Mouse (Mus musculus): ENCODE data around the gene AF067063. TPM values are rescaled to one million over a fixed set of nuclear protein-coding genes. Genes with fewer than 3 reads are reported as not detected.
A peak's percentile ranks its signal among the peaks of the same experiment; 100 is the strongest.
"Not testable (repeated sequence)": the region's sequence is repeated elsewhere in the genome, so short reads cannot be mapped to it uniquely, and the experiment has no call there.

The AF067063 gene
- 0.28 TPM in 1 of 2 replicates, not detected in the other for polyA plus RNA-seq (2012; rRNA removed)

DNA sequence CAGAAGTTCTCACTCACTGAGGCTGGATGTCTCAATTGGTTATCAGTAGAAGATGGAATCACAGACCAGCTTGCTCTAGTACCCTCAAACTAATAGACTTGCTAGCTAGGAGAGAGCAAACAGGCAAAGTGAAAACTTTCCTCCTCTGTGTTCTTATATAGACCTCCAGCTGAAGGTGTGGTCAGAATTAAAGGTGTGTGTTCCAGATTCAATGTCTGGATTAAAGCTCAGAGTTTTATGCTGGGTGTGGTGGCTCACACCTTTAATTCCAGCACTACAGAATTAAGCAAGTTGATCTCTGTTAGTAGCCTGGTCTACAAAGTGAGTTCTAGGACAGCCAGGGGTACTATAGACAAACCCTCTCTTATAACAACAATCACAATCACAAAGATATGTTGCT is at the start of gene AF067063:
Gene AF067063 (minus strand): TSS at position 101 of the 400 bp plus-strand sequence.
- H3K27me3 ChIP-seq (ENCODE audit: control insufficient read depth, insufficient read depth, low read length): not testable (repeated sequence)

DNA sequence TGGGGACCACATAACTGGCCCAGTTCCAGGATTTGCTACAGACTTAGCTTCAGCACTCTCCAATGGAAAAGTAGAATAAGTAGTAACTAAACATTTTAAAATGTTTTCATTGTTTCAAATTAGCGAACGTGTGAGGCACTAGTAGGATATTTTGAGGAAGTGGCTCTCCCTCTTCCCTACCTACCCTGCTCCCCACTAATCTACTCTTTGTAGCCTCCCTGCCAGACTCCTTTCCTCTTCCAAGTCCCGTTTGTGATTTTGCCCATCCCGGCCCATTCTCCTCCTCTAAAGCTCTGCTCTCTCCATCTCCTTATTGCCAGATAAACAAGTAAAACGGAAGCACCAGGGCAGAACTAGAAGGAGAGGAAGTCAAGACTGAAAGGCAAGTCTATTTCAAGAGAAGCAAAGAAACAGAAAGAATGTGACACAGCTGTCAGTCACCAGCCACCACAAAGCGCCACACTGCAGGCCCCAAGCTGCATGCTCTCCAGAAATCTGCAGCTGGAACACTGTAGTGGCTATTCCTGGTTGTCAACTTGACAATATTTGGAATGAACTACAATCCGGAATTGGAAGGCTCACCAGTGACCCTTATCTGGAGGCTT is 34.5 kb upstream of the AF067063 start:
- not testable (repeated sequence) for H3K4me1 ChIP-seq (ENCODE audit: control insufficient read depth, insufficient read depth, low read length); H3K4me3 ChIP-seq (ENCODE audit: control insufficient read depth, low read depth, low read length); H3K27me3 ChIP-seq (ENCODE audit: control insufficient read depth, insufficient read depth, low read length); H3K36me3 ChIP-seq (ENCODE audit: control insufficient read depth, insufficient read depth, low read length); H3K27ac ChIP-seq (ENCODE audit: control insufficient read depth, insufficient read depth, low read depth, low read length)

More for the DNA sequence above, at the start of gene AF067063:
- not testable (repeated sequence) for H3K36me3 ChIP-seq (ENCODE audit: control insufficient read depth, insufficient read depth, low read length); H3K27ac ChIP-seq (ENCODE audit: control insufficient read depth, insufficient read depth, low read depth, low read length); H3K4me1 ChIP-seq (ENCODE audit: control insufficient read depth, insufficient read depth, low read length); H3K4me3 ChIP-seq (ENCODE audit: control insufficient read depth, low read depth, low read length)

DNA sequence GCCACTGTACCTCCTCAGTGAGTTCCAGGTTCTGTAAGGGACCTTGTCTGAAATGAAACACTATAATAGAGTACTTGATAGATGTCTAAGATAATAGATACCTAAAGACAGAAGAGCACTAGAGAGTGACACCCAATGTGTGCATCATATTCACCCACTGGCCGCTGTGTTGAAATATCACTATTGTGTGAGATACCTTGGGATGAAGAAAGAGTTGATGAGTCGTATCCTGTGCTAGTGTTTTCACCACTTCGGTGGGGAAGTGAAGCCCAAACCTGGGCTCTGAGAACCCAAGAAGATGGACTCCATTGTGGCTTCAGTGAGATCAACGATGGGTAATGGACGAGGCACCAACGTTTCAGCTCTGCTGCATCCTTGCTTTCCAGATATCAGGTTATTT is 32.4 kb upstream of the AF067063 start:
- H3K27ac ChIP-seq (ENCODE audit: control insufficient read depth, insufficient read depth, low read depth, low read length); H3K36me3 ChIP-seq (ENCODE audit: control insufficient read depth, insufficient read depth, low read length); H3K4me3 ChIP-seq (ENCODE audit: control insufficient read depth, low read depth, low read length); H3K27me3 ChIP-seq (ENCODE audit: control insufficient read depth, insufficient read depth, low read length); H3K4me1 ChIP-seq (ENCODE audit: control insufficient read depth, insufficient read depth, low read length): not testable (repeated sequence)

DNA sequence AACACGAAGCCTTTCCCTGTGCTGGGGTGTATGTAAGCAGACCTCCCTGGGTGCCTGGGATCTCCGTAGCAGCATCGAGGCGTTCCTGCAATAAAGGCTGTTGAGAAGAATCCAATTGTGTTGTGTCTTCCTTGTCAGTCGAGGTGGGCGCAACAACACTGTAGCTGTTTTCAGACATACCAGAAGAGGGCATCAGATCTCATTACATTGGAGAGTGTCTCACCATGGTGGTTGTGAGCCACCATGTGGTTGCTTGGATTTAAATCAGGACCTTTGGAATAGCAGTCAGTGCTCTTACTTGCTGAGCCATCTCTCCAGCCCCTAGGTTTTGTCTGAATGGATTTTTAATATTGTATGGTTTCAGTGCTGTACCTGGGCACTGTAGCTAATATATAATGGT is 10.0 kb upstream of the AF067063 start:
- not testable (repeated sequence) for H3K4me3 ChIP-seq (ENCODE audit: control insufficient read depth, low read depth, low read length); H3K4me1 ChIP-seq (ENCODE audit: control insufficient read depth, insufficient read depth, low read length); H3K27ac ChIP-seq (ENCODE audit: control insufficient read depth, insufficient read depth, low read depth, low read length); H3K27me3 ChIP-seq (ENCODE audit: control insufficient read depth, insufficient read depth, low read length); H3K36me3 ChIP-seq (ENCODE audit: control insufficient read depth, insufficient read depth, low read length)

DNA sequence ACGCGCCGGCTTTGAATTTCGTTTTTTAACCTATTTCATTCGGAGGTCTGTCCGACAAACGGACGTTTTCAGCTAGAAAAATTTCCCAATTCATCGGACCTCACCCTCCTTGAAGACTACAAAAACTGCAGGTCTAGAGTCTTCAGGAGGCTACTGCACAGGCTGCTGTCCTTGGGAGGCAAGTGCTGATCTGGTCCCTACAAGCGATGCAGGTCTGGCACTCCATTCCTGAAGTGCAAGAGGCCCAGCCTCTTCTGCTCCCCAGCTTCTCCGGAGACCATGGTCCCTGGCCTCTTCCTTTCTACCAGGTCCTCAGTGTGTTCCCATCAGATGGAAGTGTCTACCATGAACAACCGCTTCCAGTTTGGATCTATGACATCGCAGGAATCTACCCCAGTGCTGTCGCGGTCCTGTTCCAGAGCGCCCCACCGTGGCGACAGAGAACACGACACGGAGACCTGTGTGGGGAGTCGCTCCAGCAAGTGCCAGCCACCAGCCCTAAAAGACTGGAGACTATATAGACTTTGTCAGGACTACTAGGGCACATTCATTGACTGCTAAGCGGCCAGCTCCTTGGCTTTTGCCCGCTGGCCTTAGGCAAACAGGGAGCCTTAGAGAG is 7.8 kb upstream of the AF067063 start:
- peak; percentile 44; the same call in 1 of the 2 replicates for TF ChIP-seq CTCF (IDR thresholded peaks at IDR 0.05; ENCODE audit: control insufficient read depth, insufficient read depth, insufficient replicate concordance, low read depth, low read length)
- not testable (repeated sequence) for H3K4me3 ChIP-seq (ENCODE audit: control insufficient read depth, low read depth, low read length); H3K36me3 ChIP-seq (ENCODE audit: control insufficient read depth, insufficient read depth, low read length); H3K27ac ChIP-seq (ENCODE audit: control insufficient read depth, insufficient read depth, low read depth, low read length); H3K4me1 ChIP-seq (ENCODE audit: control insufficient read depth, insufficient read depth, low read length); H3K27me3 ChIP-seq (ENCODE audit: control insufficient read depth, insufficient read depth, low read length)

DNA sequence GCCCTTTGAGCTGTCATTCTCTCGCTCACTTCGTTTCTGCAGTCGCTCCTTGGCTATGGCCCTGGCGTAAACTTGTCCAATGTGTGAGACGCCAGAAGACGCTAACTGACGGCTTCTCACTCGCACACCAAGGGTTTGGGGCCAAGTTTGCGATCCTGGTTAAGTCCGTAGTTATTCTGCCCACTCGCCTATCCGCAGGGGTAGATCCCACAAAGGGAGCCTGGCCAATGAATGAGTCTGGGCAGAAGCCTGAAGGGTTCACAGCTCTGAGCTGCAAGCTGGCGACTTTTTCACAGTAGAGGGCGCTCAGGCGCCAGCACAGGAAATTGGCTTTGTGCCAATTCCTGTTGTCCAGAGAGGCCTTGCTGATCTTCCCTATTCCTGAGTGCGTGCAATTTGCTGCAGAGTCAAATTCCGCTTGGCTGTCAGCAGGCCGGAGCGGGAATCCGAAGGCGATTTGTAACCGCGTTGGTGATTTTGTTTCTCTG is 6.4 kb upstream of the AF067063 start:
- not testable (repeated sequence) for H3K4me3 ChIP-seq (ENCODE audit: control insufficient read depth, low read depth, low read length); H3K27me3 ChIP-seq (ENCODE audit: control insufficient read depth, insufficient read depth, low read length); H3K36me3 ChIP-seq (ENCODE audit: control insufficient read depth, insufficient read depth, low read length); H3K4me1 ChIP-seq (ENCODE audit: control insufficient read depth, insufficient read depth, low read length); H3K27ac ChIP-seq (ENCODE audit: control insufficient read depth, insufficient read depth, low read depth, low read length)

DNA sequence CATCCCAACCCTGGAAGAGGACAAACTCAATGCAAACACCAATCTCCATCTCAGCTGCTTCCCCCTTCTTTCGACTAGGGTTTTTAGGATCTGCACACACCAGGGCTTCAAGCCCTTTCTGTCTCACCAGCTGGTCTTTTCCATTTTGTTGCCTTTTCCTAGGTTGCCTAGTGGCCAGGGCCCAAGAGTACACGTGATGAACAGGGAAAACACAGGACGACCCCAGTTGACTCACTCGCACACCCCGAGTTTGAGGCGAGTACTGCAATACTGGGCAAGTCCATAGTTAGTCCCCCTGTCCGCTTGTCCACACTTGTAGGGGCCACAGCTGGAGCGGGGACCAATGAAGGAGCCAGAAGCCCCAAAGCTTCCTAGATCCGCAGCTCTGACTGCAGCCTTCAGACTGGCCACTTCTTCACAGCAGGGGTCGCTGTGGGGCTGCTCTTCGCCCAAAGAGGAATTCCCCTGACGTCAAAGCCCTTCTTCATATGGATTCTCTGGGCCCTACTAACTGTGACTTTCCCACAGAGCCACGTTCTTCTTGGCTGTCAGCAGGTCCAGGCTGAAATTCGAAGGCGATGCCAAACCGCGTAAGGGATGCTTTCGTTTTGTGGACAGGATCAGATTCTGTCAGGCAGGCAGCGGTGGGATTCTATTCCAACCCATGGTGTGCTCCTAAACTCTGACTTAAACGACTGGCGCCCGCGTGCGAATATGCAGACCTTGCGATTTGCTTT is 5.5 kb upstream of the AF067063 start, which contains the start of gene D13Ertd608e:
Gene D13Ertd608e (plus strand): TSS at position 687 of the 737 bp plus-strand sequence.
- H3K4me3 ChIP-seq (ENCODE audit: control insufficient read depth, low read depth, low read length); H3K27ac ChIP-seq (ENCODE audit: control insufficient read depth, insufficient read depth, low read depth, low read length); H3K36me3 ChIP-seq (ENCODE audit: control insufficient read depth, insufficient read depth, low read length); H3K4me1 ChIP-seq (ENCODE audit: control insufficient read depth, insufficient read depth, low read length); H3K27me3 ChIP-seq (ENCODE audit: control insufficient read depth, insufficient read depth, low read length): not testable (repeated sequence)
- peak; percentile 18; the same call in 1 of the 2 replicates for TF ChIP-seq CTCF (IDR thresholded peaks at IDR 0.05; ENCODE audit: control insufficient read depth, insufficient read depth, insufficient replicate concordance, low read depth, low read length)

DNA sequence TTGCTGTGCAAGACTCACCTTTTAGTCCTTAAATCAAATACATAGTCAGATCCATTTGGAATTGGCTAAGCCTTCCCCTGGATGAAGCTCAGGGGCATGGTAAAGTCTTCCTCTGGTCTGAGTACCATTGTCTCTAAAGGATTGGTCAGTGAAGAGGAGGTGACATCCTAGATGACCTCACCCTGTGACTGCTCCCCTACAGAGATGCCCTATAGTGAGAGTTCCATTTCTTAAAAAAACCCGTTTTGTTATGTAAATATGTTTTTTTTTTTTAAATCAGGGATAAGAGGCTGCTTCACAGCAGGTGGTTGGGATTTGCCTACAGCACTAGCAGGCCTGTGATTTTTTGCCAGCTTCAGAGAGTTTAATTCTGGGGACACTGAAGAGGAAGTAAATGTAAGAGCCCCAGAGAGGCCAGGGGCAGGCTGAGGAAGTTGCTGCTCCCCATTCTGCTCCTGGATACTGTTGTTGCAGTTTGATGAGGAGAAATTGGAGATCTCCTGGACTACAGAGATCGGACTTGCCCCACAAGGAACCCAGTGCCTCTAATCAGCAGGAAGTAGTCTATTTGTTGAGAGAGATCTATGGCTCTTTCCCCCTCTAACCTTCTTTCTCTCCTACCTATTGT is 12.3 kb downstream of the AF067063 start:
- Histone ChIP-seq H3K4me1 (ENCODE audit: control insufficient read depth, insufficient read depth, low read length) (no peaks in the 10 kb centered on the region), H3K4me3 (ENCODE audit: control insufficient read depth, low read depth, low read length) (no peak overlapping the region), H3K27ac (ENCODE audit: control insufficient read depth, insufficient read depth, low read depth, low read length) (no peak overlapping the region), H3K27me3 (ENCODE audit: control insufficient read depth, insufficient read depth, low read length) (no peaks in the 10 kb centered on the region), H3K36me3 (ENCODE audit: control insufficient read depth, insufficient read depth, low read length) (no peaks in the 10 kb centered on the region)
- TF ChIP-seq CTCF (IDR thresholded peaks at IDR 0.05; ENCODE audit: control insufficient read depth, insufficient read depth, insufficient replicate concordance, low read depth, low read length): no peak
- TF ChIP-seq POLR2A (IDR thresholded peaks at IDR 0.05; ENCODE audit: control insufficient read depth, low read depth, low read length): no peak
